Mouse (Mus musculus) monocyte, adult 2 months (primary cell): ENCODE measurements around the gene Caskin1.
"Not testable (repeated sequence)": the region's sequence is repeated elsewhere in the genome, so short reads cannot be mapped to it uniquely, and the experiment has no call there.

Experiments used
- DNase-seq, 2 experiments: peaks; one replicate each; pipeline ENCODE4 v3.0.0; 2022; ENCODE audit warnings: low spot score in 2 of 2, low read depth in 1 of 2

Gene Caskin1

GRCm38 (mm10) chr17:24488186-24488661 lies at the start of gene Caskin1:
Gene Caskin1 (plus strand): TSS chr17:24488601.
- no peak for DNase-seq

- no peak for DNase-seq
These were observed 48.0 kb upstream of the Caskin1 start for GRCm38 (mm10) chr17:24440377-24440776.

- DNase-seq = no peak
These were observed 47.3 kb upstream of the Caskin1 start for GRCm38 (mm10) chr17:24441148-24441547.

- no peak for DNase-seq
These were observed 46.3 kb upstream of the Caskin1 start for GRCm38 (mm10) chr17:24442107-24442506.

GRCm38 (mm10) chr17:24442632-24443155 lies 45.7 kb upstream of the Caskin1 start, which contains the start of gene Dnase1l2:
Gene Dnase1l2 (minus strand): TSS chr17:24443105.
- DNase-seq = no peak

- no peak for DNase-seq
These were observed 45.0 kb upstream of the Caskin1 start for GRCm38 (mm10) chr17:24443409-24443808.

GRCm38 (mm10) chr17:24446590-24446989 lies 41.8 kb upstream of the Caskin1 start:
- no peak for DNase-seq

- no peak for DNase-seq
These were observed 38.9 kb upstream of the Caskin1 start for GRCm38 (mm10) chr17:24449507-24449906.

- no peak for DNase-seq
These were observed 37.2 kb upstream of the Caskin1 start for GRCm38 (mm10) chr17:24451220-24451619.

GRCm38 (mm10) chr17:24453372-24453771 lies 35.0 kb upstream of the Caskin1 start:
- no peak for DNase-seq

GRCm38 (mm10) chr17:24454218-24454755 lies 34.1 kb upstream of the Caskin1 start:
- no peak for DNase-seq

- DNase-seq = peak; percentile 100
These were observed 33.5 kb upstream of the Caskin1 start for GRCm38 (mm10) chr17:24454756-24455522.

- not testable (repeated sequence) for DNase-seq
These were observed 32.7 kb upstream of the Caskin1 start for GRCm38 (mm10) chr17:24455523-24456206.

GRCm38 (mm10) chr17:24461580-24461979 lies 26.8 kb upstream of the Caskin1 start:
- DNase-seq = no peak

- no peak for DNase-seq
These were observed 25.5 kb upstream of the Caskin1 start for GRCm38 (mm10) chr17:24462932-24463331.

- DNase-seq = no peak
These were observed 24.8 kb upstream of the Caskin1 start for GRCm38 (mm10) chr17:24463374-24464133.

- no peak for DNase-seq
These were observed 19.7 kb upstream of the Caskin1 start for GRCm38 (mm10) chr17:24468636-24469246.

GRCm38 (mm10) chr17:24469336-24469909 lies 19.0 kb upstream of the Caskin1 start:
- no peak for DNase-seq

- peak; percentile 93 to 95 for DNase-seq
These were observed 18.3 kb upstream of the Caskin1 start, which contains the start of the genes E4f1 and Pgp for GRCm38 (mm10) chr17:24469910-24470602. Gene E4f1 (minus strand): TSS chr17:24470313. Gene Pgp (plus strand): TSS chr17:24470392.
